Mouse (Mus musculus): Measurements from ENCODE around the gene Gm10964.

Gene Gm10964

DNA sequence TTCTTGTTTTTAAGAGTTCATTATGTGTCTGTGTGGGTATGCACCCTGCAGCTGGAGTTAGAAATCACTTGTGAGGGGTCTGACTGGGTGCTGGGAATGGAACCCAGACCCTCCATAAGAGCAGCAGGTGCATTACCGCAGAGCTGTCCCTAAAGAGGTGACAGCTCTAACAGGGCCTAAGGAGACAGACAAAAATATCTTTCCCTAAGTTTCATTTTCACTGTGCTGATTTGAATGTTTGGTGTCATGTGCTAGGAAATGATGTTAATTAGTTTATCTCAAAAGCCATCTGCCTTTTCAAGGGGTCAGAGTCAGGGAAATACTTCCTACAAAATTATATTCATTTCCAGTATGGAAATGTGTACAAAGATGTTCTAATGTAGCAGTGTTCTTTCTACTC is at the start of gene Gm10964:
Gene Gm10964 (plus strand): TSS at position 38 of the 400 bp plus-strand sequence.
- no peak for TF ChIP-seq GATA4 (IDR thresholded peaks at IDR 0.05; ENCODE audit: insufficient replicate concordance, low read length)

DNA sequence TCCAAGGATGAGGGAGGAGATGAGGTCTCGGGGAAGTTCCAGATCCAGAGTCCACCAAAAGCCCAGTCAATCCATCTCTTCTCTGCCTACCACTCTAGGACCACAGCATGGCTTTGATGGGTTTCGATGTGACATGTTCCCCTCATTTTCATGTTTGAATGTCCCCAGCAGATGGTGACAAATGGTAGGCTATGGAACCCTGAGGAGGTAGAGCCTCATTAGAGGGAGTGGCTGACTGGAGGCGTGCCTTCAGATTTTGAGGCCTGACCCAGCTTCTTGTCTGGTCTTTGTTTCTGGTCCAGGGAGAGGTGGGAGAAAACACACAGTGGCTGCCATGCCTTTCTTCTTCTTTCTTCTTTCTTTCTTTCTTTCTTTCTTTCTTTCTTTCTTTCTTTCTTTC is 48.7 kb upstream of the Gm10964 start:
- TF ChIP-seq GATA4 (IDR thresholded peaks at IDR 0.05; ENCODE audit: insufficient replicate concordance, low read length) = no peak

DNA sequence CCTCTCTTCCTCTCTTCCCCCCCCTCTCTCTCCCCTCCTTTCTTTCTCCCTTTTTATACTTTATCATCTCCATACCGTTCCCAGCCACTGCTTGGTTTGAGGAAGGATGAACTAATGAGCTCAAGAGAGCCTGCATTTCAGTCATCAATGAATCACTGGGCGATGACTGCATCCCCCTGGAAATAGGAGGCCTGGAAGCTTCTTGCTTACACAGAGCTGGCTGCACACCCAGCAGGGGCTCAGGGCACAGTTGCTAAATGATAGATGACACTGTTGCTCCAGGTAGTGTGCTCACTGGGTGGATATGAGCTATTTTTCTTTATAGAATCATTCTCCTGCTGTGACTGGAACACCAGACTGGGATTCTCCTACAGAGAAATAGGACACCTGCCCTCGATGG is 43.6 kb upstream of the Gm10964 start:
- no peak for TF ChIP-seq GATA4 (IDR thresholded peaks at IDR 0.05; ENCODE audit: insufficient replicate concordance, low read length)

DNA sequence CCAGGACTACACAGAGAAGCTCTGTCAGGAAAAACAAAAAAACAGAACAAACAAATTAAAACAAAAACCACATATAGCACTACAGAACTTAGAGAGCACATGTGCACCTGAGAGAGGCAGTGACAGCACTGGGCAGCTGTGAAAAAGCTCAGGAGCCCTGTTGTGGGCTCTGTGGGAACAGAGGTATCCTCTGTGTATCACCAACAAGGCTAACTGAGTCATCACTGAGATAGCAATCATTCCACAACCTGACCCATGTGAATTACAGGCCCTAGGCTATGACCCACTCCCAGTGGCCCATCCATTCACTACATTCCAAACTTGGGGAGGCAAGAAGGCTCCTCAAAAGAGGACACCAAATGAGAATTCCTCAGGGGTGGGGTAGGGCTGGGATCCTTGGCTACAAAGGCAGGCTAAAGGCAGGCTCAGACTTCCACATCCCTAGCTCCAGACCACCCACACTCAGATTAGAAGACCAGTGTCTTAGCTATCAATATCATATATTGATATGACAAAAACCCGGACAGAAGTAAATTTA is 42.7 kb upstream of the Gm10964 start:
- TF ChIP-seq GATA4 (IDR thresholded peaks at IDR 0.05; ENCODE audit: insufficient replicate concordance, low read length) = no peak

DNA sequence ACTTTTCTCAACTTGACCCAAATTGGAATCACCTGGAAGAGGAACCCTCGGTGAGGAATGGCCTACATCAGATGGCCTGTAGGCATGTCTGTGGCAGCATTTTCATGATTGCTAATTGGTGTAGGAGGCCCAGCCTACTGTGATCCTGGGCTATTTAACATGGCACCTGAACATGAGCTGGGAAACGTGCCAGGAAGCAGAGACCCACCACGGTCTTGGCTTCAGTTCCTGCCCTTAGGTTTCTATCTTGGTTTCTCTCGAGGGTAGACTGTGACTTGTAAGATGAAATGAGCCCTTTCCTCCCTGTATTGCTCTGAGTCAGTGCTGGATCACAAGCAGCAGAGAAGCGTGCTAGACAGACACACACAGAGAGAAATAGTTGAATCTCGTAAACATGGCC is 34.5 kb upstream of the Gm10964 start:
- TF ChIP-seq GATA4 (IDR thresholded peaks at IDR 0.05; ENCODE audit: insufficient replicate concordance, low read length) = no peak

DNA sequence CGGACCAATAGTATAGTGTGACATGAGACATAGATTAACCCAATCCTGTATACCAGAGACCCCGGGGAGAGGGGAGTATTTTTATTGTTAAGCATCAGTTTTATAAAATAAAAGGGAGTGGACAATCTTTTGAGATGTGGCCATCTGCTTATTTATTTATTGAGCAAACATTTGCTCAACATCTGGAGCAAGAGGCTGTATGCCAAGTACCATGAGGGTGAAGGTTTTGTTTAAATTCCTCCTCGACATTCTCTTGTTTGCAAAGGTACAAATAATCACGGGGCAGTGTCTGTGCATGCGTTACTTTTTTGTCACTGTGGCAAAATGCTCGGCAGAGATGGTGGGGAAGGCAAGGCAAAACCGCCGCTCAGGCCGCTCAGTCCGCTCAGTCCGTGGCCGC is 33.7 kb upstream of the Gm10964 start:
- TF ChIP-seq GATA4 (IDR thresholded peaks at IDR 0.05; ENCODE audit: insufficient replicate concordance, low read length) = no peak

DNA sequence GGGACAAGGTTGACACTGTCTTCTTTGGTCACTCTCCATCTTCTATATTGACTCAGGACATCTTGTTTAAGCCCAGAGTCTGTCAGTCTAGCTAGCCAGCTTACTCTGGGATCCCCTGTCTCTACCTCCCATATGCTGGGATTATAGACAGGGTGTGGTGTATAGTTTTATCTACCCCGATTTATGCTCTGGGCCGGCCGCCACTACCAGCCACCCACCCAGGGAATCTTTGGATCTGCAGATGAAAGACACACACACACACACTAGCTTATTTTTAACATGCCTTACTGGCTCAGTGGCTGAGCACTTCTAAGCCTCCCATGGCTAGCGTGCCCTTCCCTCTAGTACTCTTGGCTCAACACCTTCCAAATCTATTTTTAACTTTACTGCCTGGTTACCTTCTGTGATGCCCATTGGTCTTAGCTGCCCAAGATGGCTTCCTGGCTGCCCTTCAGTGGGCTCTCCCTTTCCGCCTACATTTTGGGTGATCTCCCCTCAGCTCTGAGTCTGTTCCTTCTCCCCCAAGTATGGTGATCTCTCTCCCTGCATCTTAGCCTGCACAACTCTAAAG is 29.6 kb upstream of the Gm10964 start:
- no peak for TF ChIP-seq GATA4 (IDR thresholded peaks at IDR 0.05; ENCODE audit: insufficient replicate concordance, low read length)

DNA sequence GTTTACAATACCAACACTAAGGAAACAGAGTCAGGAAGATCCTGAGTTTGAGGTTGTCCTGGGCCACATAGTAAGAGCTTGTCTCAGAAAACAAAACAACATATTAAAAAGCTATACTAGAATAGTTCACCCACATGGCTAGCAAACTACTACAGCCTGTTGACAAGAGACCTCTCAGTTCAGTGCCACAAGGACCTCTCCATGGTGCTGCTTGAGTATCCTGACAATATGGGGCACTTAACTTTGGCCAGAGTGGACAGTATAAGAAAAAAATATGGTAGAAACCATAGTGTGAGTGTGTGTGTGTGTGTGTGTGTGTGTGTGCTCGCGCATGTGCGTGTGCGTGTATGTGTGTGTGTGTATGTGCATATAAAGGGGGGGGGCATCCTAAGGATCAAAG is 27.0 kb upstream of the Gm10964 start:
- no peak for TF ChIP-seq GATA4 (IDR thresholded peaks at IDR 0.05; ENCODE audit: insufficient replicate concordance, low read length)

DNA sequence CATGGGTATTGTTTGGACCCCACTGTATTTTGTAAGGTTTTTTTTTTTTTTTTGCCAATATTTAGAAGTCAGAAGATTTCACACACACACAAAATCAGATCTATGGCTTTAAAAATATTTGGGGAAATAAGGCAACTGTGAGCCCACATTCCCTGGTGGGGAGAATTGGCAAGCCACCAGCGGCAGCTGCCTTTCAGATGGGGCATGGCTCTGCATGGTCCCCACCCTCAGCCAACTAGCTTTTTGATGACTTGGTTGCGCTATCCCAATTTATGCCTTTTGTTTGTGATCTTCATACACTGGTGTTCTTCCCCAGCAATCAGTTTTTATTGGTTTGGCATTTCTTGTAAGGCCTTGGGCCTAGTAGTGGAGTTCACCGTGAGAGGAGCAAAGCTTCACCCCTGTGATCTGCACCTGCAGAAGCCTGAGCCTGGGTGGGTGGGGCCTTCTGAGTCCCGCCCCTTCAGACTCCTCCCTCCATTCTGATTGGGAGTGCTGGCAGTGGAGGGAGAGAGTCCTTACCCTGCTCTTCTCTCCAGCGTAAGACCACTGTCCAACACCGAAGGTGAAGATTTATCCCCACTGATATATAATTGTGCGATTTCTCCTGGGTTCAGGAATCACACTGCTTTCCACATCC is 24.8 kb upstream of the Gm10964 start:
- TF ChIP-seq GATA4 (IDR thresholded peaks at IDR 0.05; ENCODE audit: insufficient replicate concordance, low read length) = no peak

DNA sequence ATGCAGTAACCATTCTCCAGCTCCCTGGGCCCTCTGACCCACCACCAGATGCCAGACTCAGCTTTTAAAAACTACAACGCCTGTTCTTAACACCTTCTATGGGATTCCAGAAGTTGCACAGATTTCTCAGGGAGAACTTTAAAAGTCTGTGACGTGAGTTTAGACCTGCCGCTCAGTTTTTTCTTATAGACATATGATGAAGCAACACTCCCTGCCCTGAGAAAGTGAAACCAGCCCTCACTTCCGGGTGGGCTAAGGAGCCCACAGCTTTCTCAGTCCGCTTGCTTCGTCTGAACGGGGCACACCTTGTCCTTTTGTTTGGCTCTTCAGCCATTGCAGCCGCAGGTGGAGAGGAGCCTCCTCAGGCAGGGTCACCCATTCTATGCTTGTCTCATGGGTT is 24.2 kb upstream of the Gm10964 start:
- no peak for TF ChIP-seq GATA4 (IDR thresholded peaks at IDR 0.05; ENCODE audit: insufficient replicate concordance, low read length)

DNA sequence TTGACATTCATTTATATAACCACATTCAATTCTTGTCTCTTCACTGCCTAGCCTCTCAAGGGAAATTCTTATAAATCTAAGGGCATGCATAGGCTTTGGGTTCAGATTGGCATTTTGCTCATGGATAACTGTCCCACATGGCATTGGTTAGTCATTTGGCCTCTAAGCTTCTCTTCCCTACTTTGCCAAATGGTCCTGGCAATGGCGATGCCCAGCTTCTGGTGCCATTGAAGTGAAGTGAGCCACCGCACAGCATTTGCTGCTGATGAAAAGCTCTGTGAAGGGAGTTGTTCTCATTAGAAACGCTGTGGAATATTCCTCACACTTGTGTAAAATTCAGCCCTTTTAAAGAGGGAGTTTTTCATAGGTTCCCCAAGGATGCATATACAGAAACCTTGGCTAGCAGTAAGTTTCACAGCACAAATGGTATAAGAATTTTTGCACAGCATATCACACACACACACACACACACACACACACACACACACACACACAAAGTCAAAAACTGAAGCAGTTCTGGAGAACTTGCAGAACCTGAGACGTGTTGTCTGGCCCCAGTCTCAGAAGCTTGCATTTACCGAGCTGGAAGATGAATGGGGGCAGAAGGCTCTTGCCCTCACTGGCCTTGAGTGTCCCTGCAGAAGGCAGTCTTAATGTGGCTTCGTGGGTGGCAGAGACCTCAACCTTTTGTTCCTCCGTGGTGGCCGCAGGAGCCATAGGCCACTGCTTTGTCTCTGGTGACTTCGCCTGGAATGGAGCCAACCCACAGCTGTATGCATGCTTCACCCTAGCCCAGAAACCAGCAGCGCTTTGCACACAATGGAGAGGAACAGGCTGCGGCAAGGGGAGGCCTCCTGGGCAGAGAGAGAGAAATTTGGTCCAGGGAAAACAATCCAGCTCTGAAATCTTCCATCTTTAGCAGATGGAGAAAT is 23.1 kb upstream of the Gm10964 start:
- no peak for TF ChIP-seq GATA4 (IDR thresholded peaks at IDR 0.05; ENCODE audit: insufficient replicate concordance, low read length)

DNA sequence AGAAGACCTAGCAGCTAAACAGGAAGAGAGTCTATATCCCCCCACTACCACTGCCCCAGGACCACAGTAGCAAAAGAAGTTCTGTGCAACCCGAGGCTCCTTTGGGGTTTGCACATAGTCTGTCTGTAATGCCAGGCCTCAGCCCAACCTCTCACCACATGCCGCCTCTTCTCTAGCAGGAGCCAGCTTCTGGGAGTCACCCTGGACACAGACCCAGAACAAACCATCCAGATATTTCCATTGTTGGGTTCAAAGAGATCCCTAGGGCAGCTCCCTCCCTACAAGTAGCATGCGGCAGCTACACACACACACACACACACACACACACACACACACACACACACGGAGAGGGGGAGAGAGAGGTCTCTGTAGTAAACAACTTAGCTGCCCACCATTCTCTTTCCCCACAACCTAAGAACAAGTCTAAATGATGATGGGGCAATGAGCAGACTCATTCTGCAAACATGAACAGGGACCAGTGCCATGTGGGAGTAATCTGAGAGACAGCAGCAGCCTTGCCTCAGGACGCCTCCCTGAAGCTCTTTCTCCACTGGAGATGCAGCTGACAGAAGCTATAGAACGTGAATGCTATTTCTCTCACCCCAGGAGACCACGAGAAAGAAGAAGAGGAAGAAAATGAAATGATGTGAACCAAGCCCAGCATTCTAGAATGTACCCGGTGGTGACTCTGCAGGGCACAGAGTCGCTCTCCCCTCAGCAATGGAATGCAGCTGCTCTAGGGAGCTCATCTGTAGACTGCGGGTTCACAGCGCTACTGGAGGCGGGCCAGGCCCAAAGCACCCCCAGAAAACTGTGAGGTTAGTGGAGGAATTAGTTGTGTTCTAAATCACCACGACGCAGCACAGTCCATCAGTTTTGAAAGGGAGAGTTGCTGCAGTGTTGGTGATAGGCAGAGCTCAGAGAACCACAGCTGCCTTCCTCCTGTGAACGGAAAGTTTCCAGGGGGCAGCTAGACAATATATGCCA is 22.1 kb upstream of the Gm10964 start:
- no peak for TF ChIP-seq GATA4 (IDR thresholded peaks at IDR 0.05; ENCODE audit: insufficient replicate concordance, low read length)

DNA sequence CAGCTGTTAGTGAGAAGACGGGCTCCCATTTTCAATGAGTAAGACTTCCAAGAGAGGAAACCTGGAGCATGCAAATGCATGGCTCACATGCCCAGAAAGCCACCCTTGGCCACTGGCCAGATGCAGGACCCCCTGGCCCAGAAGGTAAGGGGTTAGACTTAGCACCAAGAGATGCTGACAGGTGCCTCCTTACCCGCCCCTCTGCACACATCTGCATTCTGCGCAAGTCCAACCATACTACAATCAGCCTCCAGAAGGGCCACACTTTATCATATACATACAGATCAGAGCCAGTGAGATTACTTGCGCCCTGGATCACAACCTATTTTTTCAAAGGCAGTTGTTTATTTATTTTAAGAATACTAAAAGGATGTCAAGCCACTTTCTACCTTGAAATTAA is 20.4 kb upstream of the Gm10964 start:
- no peak for TF ChIP-seq GATA4 (IDR thresholded peaks at IDR 0.05; ENCODE audit: insufficient replicate concordance, low read length)

DNA sequence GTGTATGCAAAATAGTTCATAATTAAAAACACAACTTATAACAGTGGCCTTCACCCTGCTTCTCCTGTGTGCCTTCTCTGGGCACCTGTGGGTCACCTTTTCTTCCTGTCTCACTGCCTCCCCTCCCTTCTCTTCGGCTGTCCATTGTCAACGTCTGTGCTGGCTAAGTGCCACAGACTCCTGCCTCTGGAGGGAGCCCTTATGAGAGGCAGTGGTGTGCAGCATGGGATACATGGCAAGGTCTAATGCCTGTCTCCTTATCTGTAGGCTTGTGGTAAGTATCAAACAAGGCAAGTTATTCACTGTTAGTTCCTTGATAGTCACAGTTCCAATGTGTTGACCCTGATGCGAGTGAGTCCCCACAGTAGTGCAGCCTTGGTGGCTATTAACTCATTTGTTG is 15.0 kb upstream of the Gm10964 start:
- no peak for TF ChIP-seq GATA4 (IDR thresholded peaks at IDR 0.05; ENCODE audit: insufficient replicate concordance, low read length)

DNA sequence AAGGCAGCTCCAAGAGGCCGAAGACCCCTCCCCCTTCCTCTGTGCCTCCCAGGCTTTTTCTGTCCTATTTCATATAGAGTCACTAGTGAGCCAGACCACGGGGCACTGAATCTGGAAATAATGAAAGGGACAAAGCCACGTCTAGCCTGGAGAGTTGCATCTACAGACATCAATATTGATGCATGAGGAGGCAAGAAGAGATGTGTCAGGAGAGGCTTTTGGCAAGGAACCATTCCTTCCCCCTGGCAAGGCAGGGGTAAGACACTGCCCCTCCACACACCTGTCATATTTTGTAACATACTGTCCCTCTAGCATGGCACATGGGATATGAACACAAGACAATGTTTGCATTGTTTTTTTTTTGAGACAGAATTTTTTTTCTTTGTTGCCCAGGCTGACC is 12.5 kb upstream of the Gm10964 start:
- TF ChIP-seq GATA4 (IDR thresholded peaks at IDR 0.05; ENCODE audit: insufficient replicate concordance, low read length) = no peak
